Mouse (Mus musculus): ENCODE measurements at regions not wholly inside any gene's neighbourhood (a gene's known extent, or its start where the extent isn't known, plus 50 kb on each side); places are given as distances from the start of the nearest gene placed in this dataset.

GRCm38 (mm10) chr9:41272596-41272995 is 111.1 kb upstream of the Ubash3b start:
- no peak for DNase-seq (ENCODE audit: extremely low spot score in 1 of 2, low spot score in 2 of 2)
- TF ChIP-seq CTCF (IDR thresholded peaks at IDR 0.05) = no peak
- Histone ChIP-seq H3K27ac (no peak overlapping the region), H3K4me3 (no peak overlapping the region)
- intact Hi-C loops (cut with DNase I) = no loop called here

- no peak for DNase-seq (ENCODE audit: extremely low spot score in 1 of 2, low spot score in 2 of 2)
- no peak overlapping the region for H3K4me3 ChIP-seq
- no peak overlapping the region for H3K27ac ChIP-seq
- no peak for TF ChIP-seq CTCF (IDR thresholded peaks at IDR 0.05)
- intact Hi-C loops (cut with DNase I) = no loop called here
Measured at GRCm38 (mm10) chr9:41268112-41268511, 106.6 kb upstream of the Ubash3b start.

GRCm38 (mm10) chr9:41264485-41264884 is 103.0 kb upstream of the Ubash3b start:
- DNase-seq (ENCODE audit: extremely low spot score in 1 of 2, low spot score in 2 of 2) = no peak
- TF ChIP-seq CTCF (IDR thresholded peaks at IDR 0.05) = no peak
- Histone ChIP-seq H3K27ac (no peak overlapping the region), H3K4me3 (no peak overlapping the region)
- intact Hi-C loops (cut with DNase I) = no loop called here

- no peak for TF ChIP-seq CTCF (IDR thresholded peaks at IDR 0.05)
- Histone ChIP-seq H3K27ac (no peak overlapping the region), H3K4me3 (no peak overlapping the region)
- no peak for DNase-seq (ENCODE audit: extremely low spot score in 1 of 2, low spot score in 2 of 2)
- intact Hi-C loops (cut with DNase I) = no loop called here
Measured at GRCm38 (mm10) chr9:41257244-41257643, 95.7 kb upstream of the Ubash3b start.

- no peak overlapping the region for H3K4me3 ChIP-seq
- no peak; the same call in 1 of the 2 replicates for TF ChIP-seq CTCF (IDR thresholded peaks at IDR 0.05)
- no peak overlapping the region for H3K27ac ChIP-seq
- intact Hi-C loops (cut with DNase I) = no loop called here
- no peak for DNase-seq (ENCODE audit: extremely low spot score in 1 of 2, low spot score in 2 of 2)
Measured at GRCm38 (mm10) chr9:41242372-41242771, 80.9 kb upstream of the Ubash3b start.

GRCm38 (mm10) chr9:41239097-41239451 is 77.6 kb upstream of the Ubash3b start:
- DNase-seq (ENCODE audit: extremely low spot score in 1 of 2, low spot score in 2 of 2) = no peak
- intact Hi-C loops (cut with DNase I) = no loop called here

GRCm38 (mm10) chr9:41238395-41239096 is 77.0 kb upstream of the Ubash3b start:
- TF ChIP-seq CTCF (IDR thresholded peaks at IDR 0.05) = no peak
- no peak overlapping the region for H3K27ac ChIP-seq
- no peak for DNase-seq (ENCODE audit: extremely low spot score in 1 of 2, low spot score in 2 of 2)
- H3K4me3 ChIP-seq = no peak overlapping the region
- intact Hi-C loops (cut with DNase I) = no loop called here

More at GRCm38 (mm10) chr9:41239097-41239451, 77.6 kb upstream of the Ubash3b start:
- Histone ChIP-seq H3K27ac (no peak overlapping the region), H3K4me3 (no peak overlapping the region)
- TF ChIP-seq CTCF (IDR thresholded peaks at IDR 0.05) = no peak

- no peak overlapping the region for H3K4me3 ChIP-seq
- intact Hi-C loops (cut with DNase I) = no loop called here
- no peak for TF ChIP-seq CTCF (IDR thresholded peaks at IDR 0.05)
- DNase-seq (ENCODE audit: extremely low spot score in 1 of 2, low spot score in 2 of 2) = no peak
- H3K27ac ChIP-seq = no peak overlapping the region
Measured at GRCm38 (mm10) chr9:41237265-41237664, 75.8 kb upstream of the Ubash3b start.

- intact Hi-C loops (cut with DNase I) = loop anchor here (1.0 to 5.0 kb wide), 5 partner anchors 148 to 745 kb away; no protein-coding TSS in a partner anchor
- no peak for DNase-seq (ENCODE audit: extremely low spot score in 1 of 2, low spot score in 2 of 2)
- Histone ChIP-seq H3K4me3 (peak overlapping the region; percentile 47), H3K27ac (peak overlapping the region; percentile 93)
- TF ChIP-seq CTCF (IDR thresholded peaks at IDR 0.05) = no peak
Measured at GRCm38 (mm10) chr9:41229225-41229582, 67.7 kb upstream of the Ubash3b start.

- Histone ChIP-seq H3K4me3 (peak overlapping the region; percentile 47), H3K27ac (peak overlapping the region; percentile 93)
- intact Hi-C loops (cut with DNase I) = loop anchor here (1.0 to 5.0 kb wide), 7 partner anchors 36 to 746 kb away; no protein-coding TSS in a partner anchor
- peak; percentile 88 to 95 for DNase-seq (ENCODE audit: extremely low spot score in 1 of 2, low spot score in 2 of 2)
- TF ChIP-seq CTCF (IDR thresholded peaks at IDR 0.05) = peak; percentile 91
Measured at GRCm38 (mm10) chr9:41228425-41229224, 67.1 kb upstream of the Ubash3b start.

GRCm38 (mm10) chr9:41223406-41223805 is 61.9 kb upstream of the Ubash3b start:
- DNase-seq (ENCODE audit: extremely low spot score in 1 of 2, low spot score in 2 of 2) = no peak
- no peak for TF ChIP-seq CTCF (IDR thresholded peaks at IDR 0.05)
- intact Hi-C loops (cut with DNase I) = no loop called here
- no peak overlapping the region for H3K27ac ChIP-seq
- no peak overlapping the region for H3K4me3 ChIP-seq

GRCm38 (mm10) chr9:41222346-41223015 is 61.0 kb upstream of the Ubash3b start:
- no peak for DNase-seq (ENCODE audit: extremely low spot score in 1 of 2, low spot score in 2 of 2)
- no peak for TF ChIP-seq CTCF (IDR thresholded peaks at IDR 0.05)
- intact Hi-C loops (cut with DNase I) = no loop called here
- Histone ChIP-seq H3K27ac (no peak overlapping the region), H3K4me3 (no peak overlapping the region)

Data from left cerebral cortex, adult 2 months (tissue).